Mouse (Mus musculus): Measurements from ENCODE around the gene Vmn2r45. TPM values are rescaled to one million over a fixed set of nuclear protein-coding genes. Genes with fewer than 3 reads are reported as not detected.
"Not testable (repeated sequence)": the region's sequence is repeated elsewhere in the genome, so short reads cannot be mapped to it uniquely, and the experiment has no call there.

The Vmn2r45 gene
- polyA plus RNA-seq (2012; rRNA removed), result not detected in 2 replicates

DNA sequence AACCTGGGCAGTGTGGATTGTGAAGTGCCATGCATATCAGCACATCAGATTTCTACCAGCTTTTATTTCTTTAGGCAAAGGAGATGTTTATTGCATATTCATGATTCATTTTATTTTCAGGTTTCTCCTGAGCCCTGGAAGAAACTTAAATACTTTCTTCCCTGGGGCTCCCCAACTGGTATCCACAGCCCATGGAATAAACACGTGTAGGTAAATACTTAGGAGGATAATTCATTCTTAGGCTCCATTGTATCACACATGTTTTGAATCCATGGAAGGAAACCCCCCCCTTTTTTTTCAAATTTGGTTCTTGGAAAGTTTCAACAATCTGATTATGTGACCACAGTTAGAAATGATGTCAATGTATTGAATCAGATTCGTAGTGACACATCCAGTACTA, at the start of gene Vmn2r45:
Gene Vmn2r45, minus strand, starts transcription at position 101 of the 400 bp plus-strand sequence.
- 38% methylated on average over 2 of the region's 2 CpGs for WGBS
- H3K4me3 ChIP-seq (ENCODE audit: insufficient read depth, low read depth, low read length); H3K27me3 ChIP-seq (replicated peaks; ENCODE audit: control insufficient read depth, insufficient read depth, low read length); H3K27ac ChIP-seq (ENCODE audit: insufficient read depth, low read depth, low read length); DNase-seq; H3K36me3 ChIP-seq (ENCODE audit: control insufficient read depth, insufficient read depth, low read length); H3K4me1 ChIP-seq (ENCODE audit: control insufficient read depth, insufficient read depth, low read length): not testable (repeated sequence)

Other genes starting within 250 kb of the Vmn2r45 start
- gene Vmn2r43, start 228.5 kb downstream of the Vmn2r45 start, polyA plus RNA-seq (2012; rRNA removed), result not detected in 2 replicates
- not detected in 2 replicates for gene Vmn2r44, start 105.7 kb downstream of the Vmn2r45 start, polyA plus RNA-seq (2012; rRNA removed)

Data from kidney, adult 2 months (tissue).